Mouse (Mus musculus): Measurements from ENCODE around the gene 1700020D05Rik. TPM values are rescaled to one million over a fixed set of nuclear protein-coding genes. Genes with fewer than 3 reads are reported as not detected.
"Not testable (repeated sequence)": the region's sequence is repeated elsewhere in the genome, so short reads cannot be mapped to it uniquely, and the experiment has no call there.

The 1700020D05Rik gene
- total RNA-seq, 2 experiments from 2014 or later, result 9.3 to 9.6 TPM

- no peak for DNase-seq
- intact Hi-C loops (cut with DNase I), result no loop called here
Measured at GRCm38 (mm10) chr19:5495353-5496051, 8.1 kb downstream of the 1700020D05Rik start.

- intact Hi-C loops (cut with DNase I), result no loop called here
- DNase-seq, result no peak
Measured at GRCm38 (mm10) chr19:5494314-5494713, 9.3 kb downstream of the 1700020D05Rik start.

GRCm38 (mm10) chr19:5493301-5493721 lies 10.3 kb downstream of the 1700020D05Rik start:
- DNase-seq; intact Hi-C loops (cut with DNase I): not testable (repeated sequence)

GRCm38 (mm10) chr19:5492641-5493040 lies 10.9 kb downstream of the 1700020D05Rik start:
- intact Hi-C loops (cut with DNase I), result no loop called here
- DNase-seq, result no peak

- peak; percentile 81 for DNase-seq
- intact Hi-C loops (cut with DNase I), result no loop called here
Measured at GRCm38 (mm10) chr19:5490898-5491708, 12.5 kb downstream of the 1700020D05Rik start.

GRCm38 (mm10) chr19:5490313-5490897 lies 13.2 kb downstream of the 1700020D05Rik start, which contains the start of gene Cfl1:
TSS of gene Cfl1 (plus strand) at chr19:5490455.
- DNase-seq, result peak; percentile 95
- intact Hi-C loops (cut with DNase I), result no loop called here

GRCm38 (mm10) chr19:5489721-5490120 lies 13.9 kb downstream of the 1700020D05Rik start:
- DNase-seq; intact Hi-C loops (cut with DNase I): not testable (repeated sequence)

- DNase-seq, result peak; percentile 97
- intact Hi-C loops (cut with DNase I), result no loop called here
Measured at GRCm38 (mm10) chr19:5488878-5489571, 14.6 kb downstream of the 1700020D05Rik start.

GRCm38 (mm10) chr19:5487768-5488550 lies 15.6 kb downstream of the 1700020D05Rik start, which contains the start of gene Mus81:
TSS of gene Mus81 (minus strand) at chr19:5488402.
- intact Hi-C loops (cut with DNase I), result no loop called here
- peak; percentile 98 for DNase-seq

- intact Hi-C loops (cut with DNase I), result no loop called here
- DNase-seq, result no peak
Measured at GRCm38 (mm10) chr19:5486771-5487170, 16.8 kb downstream of the 1700020D05Rik start.

- DNase-seq, result no peak
- intact Hi-C loops (cut with DNase I), result no loop called here
Measured at GRCm38 (mm10) chr19:5486286-5486685, 17.3 kb downstream of the 1700020D05Rik start.

- intact Hi-C loops (cut with DNase I), result no loop called here
- DNase-seq, result no peak
Measured at GRCm38 (mm10) chr19:5485821-5486220, 17.8 kb downstream of the 1700020D05Rik start.

- no peak for DNase-seq
- intact Hi-C loops (cut with DNase I), result no loop called here
Measured at GRCm38 (mm10) chr19:5485371-5485770, 18.2 kb downstream of the 1700020D05Rik start.

- intact Hi-C loops (cut with DNase I), result no loop called here
Measured at GRCm38 (mm10) chr19:5484496-5484895, 19.1 kb downstream of the 1700020D05Rik start.

GRCm38 (mm10) chr19:5483386-5484359 lies 19.9 kb downstream of the 1700020D05Rik start:
- intact Hi-C loops (cut with DNase I), result no loop called here

More at GRCm38 (mm10) chr19:5484496-5484895, 19.1 kb downstream of the 1700020D05Rik start:
- DNase-seq, result no peak

GRCm38 (mm10) chr19:5481398-5481797 lies 22.2 kb downstream of the 1700020D05Rik start:
- no peak for DNase-seq
- intact Hi-C loops (cut with DNase I), result no loop called here

More at GRCm38 (mm10) chr19:5483386-5484359, 19.9 kb downstream of the 1700020D05Rik start:
- DNase-seq, result no peak

- no peak for DNase-seq
- intact Hi-C loops (cut with DNase I), result no loop called here
Measured at GRCm38 (mm10) chr19:5480016-5480415, 23.6 kb downstream of the 1700020D05Rik start.

GRCm38 (mm10) chr19:5477668-5478300 lies 25.8 kb downstream of the 1700020D05Rik start:
- DNase-seq, result no peak
- intact Hi-C loops (cut with DNase I), result no loop called here
